Mouse (Mus musculus) kidney, adult 2 months (tissue): ENCODE data around the gene Taf10.

Source experiments
- CTCF ChIP-seq: fragments of 200-500 bp; conservative IDR thresholded peaks from 2 replicates; pipeline ENCODE4 v1.5.1; 2011; ENCODE audit warnings: low read depth, mild to moderate bottlenecking, control low read depth, low read length, moderate library complexity, mixed read lengths; ENCODE audit not compliant: insufficient read depth, insufficient read length
- POLR2A ChIP-seq: fragments of 200-500 bp; IDR thresholded peaks from one replicate; pipeline ENCODE4 v1.6.1; 2011; ENCODE audit warnings: low read depth, low read length, control low read depth

DNA sequence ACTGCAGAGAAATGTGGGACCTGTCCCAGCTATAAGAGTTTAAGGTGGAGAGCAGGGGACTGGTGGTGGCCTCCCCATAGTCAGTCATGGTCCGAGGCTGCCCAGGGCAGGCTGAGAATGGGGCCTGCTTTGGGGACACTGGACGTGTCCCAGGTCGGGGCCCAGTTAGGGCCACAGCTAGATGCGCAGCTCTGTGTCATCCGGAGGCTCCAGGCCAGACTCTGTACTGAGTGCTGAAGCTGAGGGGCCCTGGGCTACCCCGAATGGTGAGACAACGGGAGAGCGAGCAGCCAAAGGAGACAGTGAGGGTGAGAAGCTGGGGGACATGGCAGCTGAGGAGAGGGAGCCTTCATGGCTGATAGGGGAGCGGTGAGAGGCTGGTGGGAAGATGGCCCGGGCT, 9.1 kb upstream of the Taf10 start:
- TF ChIP-seq CTCF, result no peak
- TF ChIP-seq POLR2A, result no peak
